Mouse (Mus musculus): ENCODE data around the gene Got1. TPM values are rescaled to one million over a fixed set of nuclear protein-coding genes. Genes with fewer than 3 reads are reported as not detected.

Got1 gene
- total and polyA plus RNA-seq, 3 experiments, result 575 to 1,224 (median 956) TPM

DNA sequence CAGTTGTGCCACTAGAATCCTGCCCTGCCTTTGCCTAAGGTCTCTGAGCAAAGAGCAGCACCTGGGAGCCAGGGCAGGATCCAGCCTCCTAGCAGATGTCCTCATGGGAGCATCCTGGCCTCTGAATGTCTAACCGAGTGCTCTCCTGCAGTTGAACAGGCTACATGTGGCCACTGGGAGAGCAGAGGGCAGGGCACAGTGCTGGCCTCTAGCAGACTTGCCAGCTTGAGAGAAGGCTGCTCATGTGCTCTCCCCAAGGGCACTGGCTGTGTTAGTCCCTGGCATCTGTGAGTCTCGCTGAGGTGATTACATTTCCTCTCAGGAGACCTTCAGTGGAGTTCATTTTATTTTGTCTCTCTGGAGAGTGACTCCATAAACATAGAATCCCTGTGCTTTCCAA lies 48.8 kb downstream of the Got1 start:
- Histone ChIP-seq H3K4me3 (no peak overlapping the region), H3K9ac (ENCODE audit: low read depth, low read length) (no peak overlapping the region), H3K36me3 (ENCODE audit: control insufficient read depth, insufficient read depth, low read length) (no peaks in the 10 kb centered on the region), H3K4me1 (ENCODE audit: control insufficient read depth, insufficient read depth, low read length) (no peaks in the 10 kb centered on the region; the same call in 1 of the 2 replicates), H3K79me2 (replicated peaks; ENCODE audit: control insufficient read depth, insufficient read depth, low read length) (no peaks in the 10 kb centered on the region), H3K27ac (no peak overlapping the region), H3K27me3 (ENCODE audit: control insufficient read depth, insufficient read depth, low read length) (no peaks in the 10 kb centered on the region)
- peak in 1 of 2 experiments; percentile 29 for DNase-seq
- WGBS, result 11% methylated on average over 2 of the region's 2 CpGs
- TF ChIP-seq EP300 (IDR thresholded peaks at IDR 0.05; ENCODE audit: insufficient read depth, low read depth, low read length) (no peak), POLR2A (IDR thresholded peaks at IDR 0.05; ENCODE audit: insufficient read depth, low read depth, low read length) (no peak), CTCF (IDR thresholded peaks at IDR 0.05) (no peak; the same call in 1 of the 2 replicates)
- intact Hi-C loops (cut with DNase I), result loop anchor here (5.0 kb wide), 1 partner anchor 678 kb away; no protein-coding TSS in a partner anchor

DNA sequence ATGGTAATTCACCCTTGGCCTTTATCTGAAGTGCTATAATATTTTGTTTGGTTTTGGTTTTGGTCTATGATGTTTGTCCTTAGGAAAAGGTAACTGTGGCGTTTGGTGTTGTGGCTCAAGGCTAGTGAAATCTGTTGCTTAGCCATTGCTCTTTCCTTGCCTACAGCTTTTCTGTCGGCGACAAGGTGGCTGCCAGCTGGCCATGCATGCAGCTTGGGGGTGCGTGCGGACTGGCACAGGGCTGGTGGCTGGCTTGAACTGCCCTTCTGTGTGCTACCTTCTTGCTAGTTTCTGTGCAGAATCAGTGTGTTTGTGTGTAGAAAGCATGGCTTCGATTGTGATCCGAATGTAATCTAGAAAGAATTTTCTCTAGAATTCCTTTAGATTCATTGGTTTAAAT lies 51.6 kb downstream of the Got1 start:
- H3K4me1 ChIP-seq (ENCODE audit: control insufficient read depth, insufficient read depth, low read length), result no peaks in the 10 kb centered on the region; the same call in 1 of the 2 replicates
- H3K4me3 ChIP-seq, result no peak overlapping the region
- 91% methylated on average over 7 of the region's 7 CpGs for WGBS
- H3K79me2 ChIP-seq (replicated peaks; ENCODE audit: control insufficient read depth, insufficient read depth, low read length), result no peaks in the 10 kb centered on the region
- intact Hi-C loops (cut with DNase I), result no loop called here
- no peak overlapping the region for H3K27ac ChIP-seq
- DNase-seq, result no peak
- no peaks in the 10 kb centered on the region for H3K36me3 ChIP-seq (ENCODE audit: control insufficient read depth, insufficient read depth, low read length)
- no peak overlapping the region for H3K9ac ChIP-seq (ENCODE audit: low read depth, low read length)
- TF ChIP-seq POLR2A (IDR thresholded peaks at IDR 0.05; ENCODE audit: insufficient read depth, low read depth, low read length) (no peak), EP300 (IDR thresholded peaks at IDR 0.05; ENCODE audit: insufficient read depth, low read depth, low read length) (no peak), CTCF (IDR thresholded peaks at IDR 0.05) (no peak)
- no peaks in the 10 kb centered on the region for H3K27me3 ChIP-seq (ENCODE audit: control insufficient read depth, insufficient read depth, low read length)

DNA sequence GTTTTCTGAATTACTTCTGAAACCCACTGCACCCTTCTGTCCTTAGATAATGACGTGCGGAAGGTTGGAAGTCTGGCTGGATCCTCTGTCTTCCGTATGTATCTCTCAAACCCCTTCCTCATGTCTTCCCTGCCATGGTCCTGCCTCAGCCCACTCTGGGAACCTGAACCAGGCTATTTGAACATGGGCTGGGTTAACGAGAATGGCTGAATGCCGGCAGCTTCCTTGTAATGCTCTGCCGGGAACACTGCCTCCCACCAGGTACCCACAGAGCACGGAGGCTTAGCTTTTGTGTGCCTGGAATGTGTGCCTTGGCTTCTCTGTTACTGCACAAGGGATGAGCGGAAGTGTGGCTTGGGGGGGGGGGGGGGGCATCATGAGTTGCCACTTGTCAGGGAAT lies 52.1 kb downstream of the Got1 start:
- H3K9ac ChIP-seq (ENCODE audit: low read depth, low read length), result no peak overlapping the region
- H3K79me2 ChIP-seq (replicated peaks; ENCODE audit: control insufficient read depth, insufficient read depth, low read length), result no peaks in the 10 kb centered on the region
- no peaks in the 10 kb centered on the region for H3K27me3 ChIP-seq (ENCODE audit: control insufficient read depth, insufficient read depth, low read length)
- no peak overlapping the region for H3K27ac ChIP-seq
- no peak for DNase-seq
- no peaks in the 10 kb centered on the region for H3K36me3 ChIP-seq (ENCODE audit: control insufficient read depth, insufficient read depth, low read length)
- intact Hi-C loops (cut with DNase I), result no loop called here
- TF ChIP-seq CTCF (IDR thresholded peaks at IDR 0.05) (no peak), EP300 (IDR thresholded peaks at IDR 0.05; ENCODE audit: insufficient read depth, low read depth, low read length) (no peak), POLR2A (IDR thresholded peaks at IDR 0.05; ENCODE audit: insufficient read depth, low read depth, low read length) (no peak)
- WGBS, result 81% methylated on average over 8 of the region's 8 CpGs
- H3K4me3 ChIP-seq, result no peak overlapping the region
- no peaks in the 10 kb centered on the region; the same call in 1 of the 2 replicates for H3K4me1 ChIP-seq (ENCODE audit: control insufficient read depth, insufficient read depth, low read length)

DNA sequence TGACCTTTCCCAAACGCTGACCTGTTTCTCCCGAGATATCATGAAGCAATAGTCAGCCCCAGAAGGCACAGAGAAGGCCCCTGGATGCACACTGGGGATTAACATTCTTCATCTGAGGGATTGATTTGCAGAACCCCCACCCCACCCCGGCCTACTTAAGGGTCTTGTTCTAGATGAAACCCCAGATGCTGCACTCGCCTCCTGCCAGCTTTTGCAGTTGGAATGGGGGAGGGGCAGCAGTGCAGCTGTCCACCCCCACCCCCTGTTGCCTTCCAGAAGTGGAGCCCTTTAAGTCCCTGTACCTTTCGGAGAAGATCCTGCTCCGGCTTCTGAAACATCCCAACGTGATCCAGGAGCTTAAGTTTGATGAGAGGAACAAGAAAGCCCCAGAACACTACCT lies 55.1 kb downstream of the Got1 start:
- Histone ChIP-seq H3K27me3 (ENCODE audit: control insufficient read depth, insufficient read depth, low read length) (no peaks in the 10 kb centered on the region), H3K27ac (no peak overlapping the region), H3K36me3 (ENCODE audit: control insufficient read depth, insufficient read depth, low read length) (no peaks in the 10 kb centered on the region), H3K79me2 (replicated peaks; ENCODE audit: control insufficient read depth, insufficient read depth, low read length) (no peaks in the 10 kb centered on the region), H3K4me1 (ENCODE audit: control insufficient read depth, insufficient read depth, low read length) (no peaks in the 10 kb centered on the region), H3K9ac (ENCODE audit: low read depth, low read length) (no peak overlapping the region), H3K4me3 (no peak overlapping the region)
- DNase-seq, result no peak
- TF ChIP-seq EP300 (IDR thresholded peaks at IDR 0.05; ENCODE audit: insufficient read depth, low read depth, low read length) (no peak), CTCF (IDR thresholded peaks at IDR 0.05) (no peak), POLR2A (IDR thresholded peaks at IDR 0.05; ENCODE audit: insufficient read depth, low read depth, low read length) (no peak)
- WGBS, result 59% methylated on average over 7 of the region's 7 CpGs
- intact Hi-C loops (cut with DNase I), result no loop called here

DNA sequence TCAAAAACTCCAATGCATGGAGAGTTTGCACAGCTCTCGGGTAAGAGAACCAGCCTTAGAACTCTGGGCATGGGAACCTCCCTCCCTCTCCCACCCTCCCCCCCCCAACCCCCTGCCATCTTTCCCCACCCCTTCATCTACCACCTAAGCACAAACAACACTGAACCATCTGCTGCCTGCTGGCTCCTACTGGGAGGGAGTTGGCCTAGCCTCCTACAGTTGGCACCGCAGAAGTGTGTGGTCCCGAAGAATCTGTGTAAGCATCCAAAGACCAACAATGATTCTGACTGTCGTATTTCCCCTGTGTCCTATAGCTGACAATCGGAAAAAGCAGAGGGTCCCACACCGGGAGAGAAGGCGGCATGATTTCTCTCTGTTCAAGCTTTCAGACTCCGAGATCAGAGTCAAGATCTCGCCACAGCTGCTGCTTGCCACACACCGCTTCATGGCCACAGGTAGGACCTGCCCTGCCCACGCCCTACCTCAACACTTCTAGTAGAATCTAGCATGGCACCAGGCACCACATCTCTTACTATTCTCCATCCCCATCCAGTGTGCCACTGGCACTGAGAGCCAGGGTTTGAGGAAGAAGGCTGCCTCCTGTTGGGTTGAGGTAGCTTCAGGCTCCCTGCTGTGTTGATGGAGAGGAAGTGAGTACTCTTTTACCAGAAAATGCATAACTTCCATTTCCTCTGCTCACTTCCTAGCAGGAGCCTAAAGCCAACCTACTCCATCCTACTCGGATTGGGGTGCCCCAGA lies 56.3 kb downstream of the Got1 start:
- TF ChIP-seq POLR2A (IDR thresholded peaks at IDR 0.05; ENCODE audit: insufficient read depth, low read depth, low read length), result no peak
- TF ChIP-seq CTCF (IDR thresholded peaks at IDR 0.05), result no peak
- TF ChIP-seq EP300 (IDR thresholded peaks at IDR 0.05; ENCODE audit: insufficient read depth, low read depth, low read length), result no peak
- 78% methylated on average over 12 of the region's 12 CpGs for WGBS

DNA sequence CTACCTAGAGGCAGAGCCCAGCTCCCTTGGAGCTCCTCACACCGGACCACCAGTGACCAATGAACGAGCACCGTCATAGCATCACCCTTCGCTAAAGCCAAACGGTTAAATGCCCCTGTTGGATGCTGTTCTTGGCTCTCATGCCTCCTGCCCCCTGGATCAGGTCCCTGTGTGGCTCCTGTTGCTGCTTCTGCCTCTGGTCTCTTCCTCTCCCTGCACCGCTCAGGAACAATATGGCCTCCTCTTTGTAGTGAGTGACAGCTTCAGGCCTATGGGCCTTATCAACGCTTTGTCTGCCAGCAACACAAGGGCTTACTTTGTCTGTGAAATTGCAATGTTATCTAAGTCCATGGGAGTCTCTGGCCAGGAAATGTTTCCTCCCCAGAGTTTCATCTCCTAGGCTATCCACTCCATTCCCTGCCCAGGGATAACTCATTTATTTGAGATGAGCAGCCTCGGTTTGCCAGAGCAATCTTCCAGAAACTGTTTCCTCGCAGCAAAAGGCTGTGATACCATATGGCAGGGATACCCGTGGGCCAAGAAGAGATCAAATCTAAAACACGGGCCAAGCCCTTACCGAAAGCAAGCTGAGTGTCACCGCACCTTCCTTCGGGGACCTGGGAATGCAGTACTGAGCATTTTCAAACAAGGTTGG lies 58.7 kb downstream of the Got1 start:
- Histone ChIP-seq H3K9ac (ENCODE audit: low read depth, low read length) (no peak overlapping the region), H3K79me2 (replicated peaks; ENCODE audit: control insufficient read depth, insufficient read depth, low read length) (no peaks in the 10 kb centered on the region), H3K27ac (no peak overlapping the region), H3K27me3 (ENCODE audit: control insufficient read depth, insufficient read depth, low read length) (no peaks in the 10 kb centered on the region), H3K4me3 (no peak overlapping the region), H3K4me1 (ENCODE audit: control insufficient read depth, insufficient read depth, low read length) (no peaks in the 10 kb centered on the region), H3K36me3 (ENCODE audit: control insufficient read depth, insufficient read depth, low read length) (no peaks in the 10 kb centered on the region)
- DNase-seq, result no peak
- intact Hi-C loops (cut with DNase I), result no loop called here
- TF ChIP-seq EP300 (IDR thresholded peaks at IDR 0.05; ENCODE audit: insufficient read depth, low read depth, low read length) (no peak), POLR2A (IDR thresholded peaks at IDR 0.05; ENCODE audit: insufficient read depth, low read depth, low read length) (no peak), CTCF (IDR thresholded peaks at IDR 0.05) (no peak)
- 76% methylated on average over 14 of the region's 14 CpGs for WGBS

More for the DNA sequence above, 56.3 kb downstream of the Got1 start:
- no peak overlapping the region for H3K9ac ChIP-seq (ENCODE audit: low read depth, low read length)
- H3K27ac ChIP-seq, result no peak overlapping the region
- H3K36me3 ChIP-seq (ENCODE audit: control insufficient read depth, insufficient read depth, low read length), result no peaks in the 10 kb centered on the region
- intact Hi-C loops (cut with DNase I), result no loop called here
- H3K4me1 ChIP-seq (ENCODE audit: control insufficient read depth, insufficient read depth, low read length), result no peaks in the 10 kb centered on the region
- H3K27me3 ChIP-seq (ENCODE audit: control insufficient read depth, insufficient read depth, low read length), result no peaks in the 10 kb centered on the region
- DNase-seq, result no peak
- H3K79me2 ChIP-seq (replicated peaks; ENCODE audit: control insufficient read depth, insufficient read depth, low read length), result no peaks in the 10 kb centered on the region
- H3K4me3 ChIP-seq, result no peak overlapping the region

Measured in heart, adult 2 months (tissue).